ENCODE assay signal across 13 mouse cellular contexts in the genomic region with DNA sequence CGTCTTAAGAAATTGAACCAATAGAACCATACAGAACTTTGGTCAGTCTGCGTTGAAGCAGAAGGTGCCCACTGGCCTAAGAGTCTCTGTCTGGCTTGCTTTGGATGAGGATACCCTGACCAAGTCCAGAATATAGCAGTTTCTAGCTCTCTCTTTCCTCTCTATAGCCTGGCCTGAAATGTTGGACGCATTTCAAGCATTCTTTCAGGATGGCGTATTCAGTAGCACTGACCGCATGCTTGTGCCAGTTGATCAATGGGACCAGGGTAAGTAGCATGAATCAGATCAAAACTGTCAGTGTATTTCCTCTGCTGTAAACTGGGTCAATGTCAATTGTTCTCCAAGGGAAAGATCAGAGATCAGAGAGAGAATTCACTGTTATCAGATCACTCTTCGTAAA. TPM values are rescaled to one million over a fixed set of nuclear protein-coding genes. Genes with fewer than 3 reads are reported as not detected.
DNase-seq lines count a peak whose midpoint lies in the region; ATAC-seq and TF ChIP-seq lines count a peak whose summit lies in the region.
"Had no signal": no experiment of that assay in that cellular context is flagged by ENCODE, and none has a peak within 500 bp of the region (broad histone marks: within the 10 kb centered on the region; RNA-seq: fewer than 3 reads in every experiment).

No protein-coding gene starts in this region.

- H3K9ac ChIP-seq in heart, embryonic 11.5 days (ENCODE audit: low read depth, low read length), result no peak overlapping the region
- H3K9ac ChIP-seq in heart, adult 2 months (ENCODE audit: low read depth, low read length), result no peak overlapping the region
- H3K9ac ChIP-seq in forebrain, embryonic 11.5 days (ENCODE audit: low read length), result no peak overlapping the region
- H3K9ac ChIP-seq: limb, embryonic 15.5 days; neural tube, embryonic 12.5 days had no signal

- H3K9me3 ChIP-seq in heart, embryonic 11.5 days (replicated peaks; ENCODE audit: control insufficient read depth, low read length), result no peaks in the 10 kb centered on the region
- no peaks in the 10 kb centered on the region for H3K9me3 ChIP-seq in forebrain, embryonic 11.5 days (ENCODE audit: control insufficient read depth, low read length)
- H3K9me3 ChIP-seq: limb, embryonic 15.5 days; neural tube, embryonic 12.5 days had no signal

- TF ChIP-seq EP300 in heart, adult 2 months (IDR thresholded peaks at IDR 0.05; ENCODE audit: insufficient read depth, low read depth, low read length), result no peak

- no peak overlapping the region for H3K4me3 ChIP-seq in heart, embryonic 11.5 days (ENCODE audit: low read depth, low read length)
- H3K4me3 ChIP-seq in heart, adult 2 months, result no peak overlapping the region
- no peak overlapping the region for H3K4me3 ChIP-seq in forebrain, embryonic 11.5 days (ENCODE audit: low read depth, low read length)
- H3K4me3 ChIP-seq: limb, embryonic 15.5 days; neural tube, embryonic 12.5 days had no signal

- H3K4me2 ChIP-seq in heart, embryonic 11.5 days, result no peak overlapping the region
- no peak overlapping the region for H3K4me2 ChIP-seq in forebrain, embryonic 11.5 days (ENCODE audit: low read depth, low read length, severe bottlenecking)
- H3K4me2 ChIP-seq: limb, embryonic 15.5 days; neural tube, embryonic 12.5 days had no signal

- H3K79me2 ChIP-seq in heart, adult 2 months (replicated peaks; ENCODE audit: control insufficient read depth, insufficient read depth, low read length), result no peaks in the 10 kb centered on the region

- no peaks in the 10 kb centered on the region for H3K27me3 ChIP-seq in heart, embryonic 11.5 days (ENCODE audit: control insufficient read depth, insufficient read depth, low read length)
- no peaks in the 10 kb centered on the region for H3K27me3 ChIP-seq in heart, adult 2 months (ENCODE audit: control insufficient read depth, insufficient read depth, low read length)
- H3K27me3 ChIP-seq in forebrain, embryonic 11.5 days (ENCODE audit: control insufficient read depth, insufficient read depth, low read length), result peaks cover 4% of the 10 kb centered on the region
- H3K27me3 ChIP-seq: CH12.LX had no signal

- intact Hi-C loops in heart, adult 2 months (cut with DNase I), result loop anchor here (5.0 kb wide), 2 partner anchors 38 to 63 kb away; no protein-coding TSS in a partner anchor

- 44% methylated on average over 6 of the region's 6 CpGs for WGBS in heart, embryonic 11.5 days (ENCODE audit: insufficient replicate concordance)
- 44% methylated on average over 6 of the region's 6 CpGs for WGBS in heart, adult 2 months
- WGBS in forebrain, embryonic 11.5 days, result 41% methylated on average over 6 of the region's 6 CpGs

- no peak for TF ChIP-seq CTCF in heart, adult 2 months (IDR thresholded peaks at IDR 0.05)

- peaks cover 14% of the 10 kb centered on the region for H3K4me1 ChIP-seq in heart, embryonic 11.5 days (ENCODE audit: control insufficient read depth, insufficient read depth, low read length)
- peaks cover 8% of the 10 kb centered on the region for H3K4me1 ChIP-seq in heart, adult 2 months (ENCODE audit: control insufficient read depth, insufficient read depth, low read length)
- peaks cover 6% of the 10 kb centered on the region for H3K4me1 ChIP-seq in forebrain, embryonic 11.5 days (replicated peaks; ENCODE audit: control insufficient read depth, insufficient read depth, low read length)
- H3K4me1 ChIP-seq: neural tube, embryonic 12.5 days had no signal

- TF ChIP-seq POLR2A in heart, adult 2 months (IDR thresholded peaks at IDR 0.05; ENCODE audit: insufficient read depth, low read depth, low read length), result no peak

- no peak for ATAC-seq in heart, embryonic 11.5 days (replicated peaks; ENCODE audit: insufficient number of reproducible peaks, low FRiP score, low TSS enrichment)
- peak; percentile 45; the same call in 1 of the 2 replicates for ATAC-seq in forebrain, embryonic 11.5 days (replicated peaks; ENCODE audit: low FRiP score)
- ATAC-seq: activated CD4-positive, CD25-positive, alpha-beta regulatory T cell, adult 4 months had no signal

- no peaks in the 10 kb centered on the region for H3K36me3 ChIP-seq in heart, embryonic 11.5 days (ENCODE audit: control insufficient read depth, insufficient read depth, low read length)
- peaks cover 19% of the 10 kb centered on the region for H3K36me3 ChIP-seq in heart, adult 2 months (ENCODE audit: control insufficient read depth, insufficient read depth, low read length)
- H3K36me3 ChIP-seq in forebrain, embryonic 11.5 days (ENCODE audit: control insufficient read depth, insufficient read depth, low read length), result no peaks in the 10 kb centered on the region
- H3K36me3 ChIP-seq: limb, embryonic 15.5 days; neural tube, embryonic 12.5 days had no signal

- H3K27ac ChIP-seq in heart, embryonic 11.5 days (ENCODE audit: low read depth, low read length), result peak overlapping the region; percentile 58; the same call in 1 of the 2 replicates
- H3K27ac ChIP-seq in heart, adult 2 months, result no peak overlapping the region; the same call in 1 of the 2 replicates
- H3K27ac ChIP-seq in forebrain, embryonic 11.5 days (ENCODE audit: low read depth, low read length), result no peak overlapping the region
- H3K27ac ChIP-seq: limb, embryonic 15.5 days; neural tube, embryonic 12.5 days had no signal

- DNase-seq in heart, adult 2 months, result no peak
- peak; percentile 89 for DNase-seq in Muller cell, postnatal 12 days (ENCODE audit: inconsistent ontology term)
- no peak for DNase-seq in forebrain, embryonic 11.5 days (ENCODE audit: low spot score)
- peak; percentile 66 for DNase-seq in lung, postnatal 10 days
- DNase-seq in layer of hippocampus, adult 11-12 months (ENCODE audit: low spot score), result no peak
- no peak for DNase-seq in left cerebral cortex, adult 8-10 months (ENCODE audit: low spot score in 2 of 2)
- DNase-seq in ovary, postnatal 10 days (ENCODE audit: low spot score), result no peak
- DNase-seq: gastrocnemius, postnatal 14 days had no signal

RNA-seq across cellular contexts. Expression of a gene that starts 6.6 kb away (rescaled TPM):
- 5.9 and 6.3 TPM in 2 replicates for polyA plus RNA-seq in heart, embryonic 11.5 days (2014; fragmentation: Nextera tagmentation; extraction: Ambion mirVana)
- total RNA-seq in heart, adult 2 months (2021), result 10 to 100 TPM; 22.6 to 27.6 TPM
- 5.0 and 5.7 TPM in 2 replicates for polyA plus RNA-seq in heart, adult 2 months (2012; rRNA removed)
- polyA plus RNA-seq in forebrain, embryonic 11.5 days (2014; fragmentation: Nextera tagmentation; extraction: Ambion mirVana), result 0.80 and 1.00 TPM in 2 replicates
- total RNA-seq in left cerebral cortex, adult 8-10 months (2022), result 10 to 100 TPM; 16.2 to 21.9 (median 20.7) TPM

Comparison
In these comparisons a context has a peak if more than half of its experiments do, and no peak if none do; other contexts are left out.
1. DNase-seq: peak in Muller cell, postnatal 12 days (single experiment) and lung, postnatal 10 days (single experiment); none in heart, adult 2 months (0 of 2), forebrain, embryonic 11.5 days (single experiment), layer of hippocampus, adult 11-12 months (single experiment), left cerebral cortex, adult 8-10 months (0 of 2) and ovary, postnatal 10 days (single experiment).